Mouse (Mus musculus) thymus, adult 2 months (tissue): ENCODE data around the gene Clcn3.

Experiments
- CTCF ChIP-seq: fragments of 200-500 bp; IDR thresholded peaks from 2 replicates; pipeline ENCODE4 v1.5.1; 2012; ENCODE audit warnings: mild to moderate bottlenecking, control low read depth, low read length, moderate library complexity, borderline replicate concordance; ENCODE audit not compliant: control insufficient read depth, poor library complexity, insufficient read depth; ENCODE audit errors: extremely low read depth
- POLR2A ChIP-seq: fragments of 200-500 bp; IDR thresholded peaks from 2 replicates; pipeline ENCODE4 v1.6.1; 2012; ENCODE audit warnings: mild to moderate bottlenecking, low read length, control low read depth, moderate library complexity; ENCODE audit not compliant: control insufficient read depth, poor library complexity, insufficient read depth; ENCODE audit errors: extremely low read depth

DNA sequence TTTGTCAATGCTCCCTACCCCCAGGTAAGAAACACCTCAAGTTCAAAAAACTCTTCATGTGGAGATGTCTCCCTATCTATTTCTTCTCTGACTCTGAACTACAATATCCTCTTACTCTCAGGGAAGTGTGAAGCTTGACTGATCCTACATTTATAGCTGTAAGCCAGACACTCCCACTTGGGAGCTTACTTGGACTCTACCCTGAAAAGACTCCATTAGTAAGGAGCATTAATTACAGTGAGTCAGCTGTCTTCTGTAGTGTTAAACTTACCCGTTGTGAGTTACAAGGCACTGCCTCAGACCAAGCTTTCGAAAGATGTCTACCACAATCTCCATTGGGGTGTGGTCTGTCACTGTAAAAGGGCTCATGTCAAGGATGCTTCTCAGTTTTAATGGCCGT lies 64.0 kb downstream of the Clcn3 start:
- TF ChIP-seq POLR2A (no peak), CTCF (no peak)
